Mouse (Mus musculus): ENCODE measurements around the gene Hnrnpab. TPM values are rescaled to one million over a fixed set of nuclear protein-coding genes. Genes with fewer than 3 reads are reported as not detected.
"Not testable (repeated sequence)": the region's sequence is repeated elsewhere in the genome, so short reads cannot be mapped to it uniquely, and the experiment has no call there.

The Hnrnpab gene
- total RNA-seq, 2 experiments from 2014 or later: 116 to 129 TPM

GRCm38 (mm10) chr11:51635525-51636322 is 29.1 kb upstream of the Hnrnpab start, which contains the start of gene Rmnd5b:
TSS of gene Rmnd5b (minus strand) at chr11:51635896.
- DNase-seq (ENCODE audit: low spot score in 2 of 2): peak; percentile 94 to 97
- intact Hi-C loops (cut with DNase I): loop anchor here (1.0 kb wide), 1 partner anchor 16 kb away; the partner anchor contains the start of gene Nhp2

GRCm38 (mm10) chr11:51635127-51635524 is 28.5 kb upstream of the Hnrnpab start:
- no peak for DNase-seq (ENCODE audit: low spot score in 2 of 2)
- intact Hi-C loops (cut with DNase I): loop anchor here (1.0 kb wide), 1 partner anchor 16 kb away; the partner anchor contains the start of gene Nhp2

GRCm38 (mm10) chr11:51633721-51634120 is 27.1 kb upstream of the Hnrnpab start:
- intact Hi-C loops (cut with DNase I): no loop called here
- DNase-seq (ENCODE audit: low spot score in 2 of 2): no peak

GRCm38 (mm10) chr11:51633200-51633599 is 26.6 kb upstream of the Hnrnpab start:
- DNase-seq (ENCODE audit: low spot score in 2 of 2); intact Hi-C loops (cut with DNase I): not testable (repeated sequence)

GRCm38 (mm10) chr11:51632130-51632753 is 25.6 kb upstream of the Hnrnpab start:
- intact Hi-C loops (cut with DNase I): no loop called here

GRCm38 (mm10) chr11:51629651-51630314 is 23.1 kb upstream of the Hnrnpab start:
- intact Hi-C loops (cut with DNase I): no loop called here
- peak; percentile 55 to 89 for DNase-seq (ENCODE audit: low spot score in 2 of 2)

More at GRCm38 (mm10) chr11:51632130-51632753, 25.6 kb upstream of the Hnrnpab start:
- DNase-seq (ENCODE audit: low spot score in 2 of 2): no peak

GRCm38 (mm10) chr11:51627907-51628306 is 21.3 kb upstream of the Hnrnpab start:
- no peak for DNase-seq (ENCODE audit: low spot score in 2 of 2)

GRCm38 (mm10) chr11:51627425-51627824 is 20.8 kb upstream of the Hnrnpab start:
- intact Hi-C loops (cut with DNase I): no loop called here
- DNase-seq (ENCODE audit: low spot score in 2 of 2): peak in 1 of 2 experiments; percentile 72

More at GRCm38 (mm10) chr11:51627907-51628306, 21.3 kb upstream of the Hnrnpab start:
- intact Hi-C loops (cut with DNase I): no loop called here

GRCm38 (mm10) chr11:51625187-51625820 is 18.7 kb upstream of the Hnrnpab start:
- intact Hi-C loops (cut with DNase I): no loop called here
- DNase-seq (ENCODE audit: low spot score in 2 of 2): no peak

GRCm38 (mm10) chr11:51622971-51623491 is 16.4 kb upstream of the Hnrnpab start:
- peak; percentile 77 to 98 for DNase-seq (ENCODE audit: low spot score in 2 of 2)
- intact Hi-C loops (cut with DNase I): no loop called here

GRCm38 (mm10) chr11:51621776-51622175 is 15.1 kb upstream of the Hnrnpab start:
- no peak for DNase-seq (ENCODE audit: low spot score in 2 of 2)
- intact Hi-C loops (cut with DNase I): no loop called here

- DNase-seq (ENCODE audit: low spot score in 2 of 2): no peak
- intact Hi-C loops (cut with DNase I): no loop called here
Observed at GRCm38 (mm10) chr11:51620084-51620483, 13.4 kb upstream of the Hnrnpab start.

- intact Hi-C loops (cut with DNase I): loop anchor here (1.0 kb wide), 1 partner anchor 16 kb away; the partner anchor contains the start of gene Rmnd5b
- DNase-seq (ENCODE audit: low spot score in 2 of 2): peak; percentile 88 to 97
Observed at GRCm38 (mm10) chr11:51619409-51620060, 12.9 kb upstream of the Hnrnpab start, which contains the start of gene Nhp2. TSS of gene Nhp2 (plus strand) at chr11:51619735.

- intact Hi-C loops (cut with DNase I): loop anchor here (1.0 kb wide), 2 partner anchors 16 to 31 kb away; partner anchors contain the start of genes D930048N14Rik, N4bp3 and Rmnd5b
- no peak for DNase-seq (ENCODE audit: low spot score in 2 of 2)
Observed at GRCm38 (mm10) chr11:51618894-51619408, 12.3 kb upstream of the Hnrnpab start.

GRCm38 (mm10) chr11:51617693-51618092 is 11.0 kb upstream of the Hnrnpab start:
- DNase-seq (ENCODE audit: low spot score in 2 of 2): peak; percentile 71 to 84

GRCm38 (mm10) chr11:51616113-51616512 is 9.5 kb upstream of the Hnrnpab start:
- DNase-seq (ENCODE audit: low spot score in 2 of 2); intact Hi-C loops (cut with DNase I): not testable (repeated sequence)

More at GRCm38 (mm10) chr11:51617693-51618092, 11.0 kb upstream of the Hnrnpab start:
- intact Hi-C loops (cut with DNase I): loop anchor here (1.0 kb wide), 2 partner anchors 33 to 64 kb away; partner anchors contain the start of genes D930048N14Rik and N4bp3

- DNase-seq (ENCODE audit: low spot score in 2 of 2): peak in 1 of 2 experiments; percentile 42
- intact Hi-C loops (cut with DNase I): no loop called here
Observed at GRCm38 (mm10) chr11:51615601-51616000, 9.0 kb upstream of the Hnrnpab start.

GRCm38 (mm10) chr11:51615129-51615528 is 8.5 kb upstream of the Hnrnpab start:
- DNase-seq (ENCODE audit: low spot score in 2 of 2): no peak
- intact Hi-C loops (cut with DNase I): no loop called here
